Mouse (Mus musculus) lung, postnatal 0 days (tissue): ENCODE measurements at regions not wholly inside any gene's neighbourhood (a gene's known extent, or its start where the extent isn't known, plus 50 kb on each side); places are given as distances from the start of the nearest gene placed in this dataset.
"Not testable (repeated sequence)": the region's sequence is repeated elsewhere in the genome, so short reads cannot be mapped to it uniquely, and the experiment has no call there.

ENCODE experiments used
- ATAC-seq: fragments of 200-750 bp; cut with Nextera tagmentation; 2 replicates; pipeline ENCODE4 v1.8.0; 2017; ENCODE audit warnings: moderate library complexity
- DNase-seq: peaks from one replicate; pipeline ENCODE4 v3.0.0-alpha.2; 2016; ENCODE audit warnings: low spot score
- H3K27ac ChIP-seq: fragments of 300-500 bp; sonication (generic); 2 replicates; pipeline ENCODE4 v1.5.1; 2014; ENCODE audit warnings: antibody characterized with exemption, mild to moderate bottlenecking, low read length, mixed read lengths
- H3K27me3 ChIP-seq: fragments of 300-500 bp; sonication (generic); replicated peaks from 2 replicates; pipeline ENCODE4 v1.6.1; 2014; ENCODE audit warnings: low read length, mixed read lengths; ENCODE audit not compliant: insufficient read depth
- H3K36me3 ChIP-seq: fragments of 300-500 bp; sonication (generic); 2 replicates; pipeline ENCODE4 v1.6.1; 2014; ENCODE audit warnings: low read length, mixed read lengths; ENCODE audit not compliant: insufficient read depth
- H3K4me1 ChIP-seq: fragments of 300-500 bp; sonication (generic); 2 replicates; pipeline ENCODE4 v1.6.1; 2014; ENCODE audit warnings: antibody characterized with exemption, low read depth, low read length, mixed read lengths; ENCODE audit not compliant: insufficient read depth
- H3K4me2 ChIP-seq: fragments of 300-500 bp; sonication (generic); replicated peaks from 2 replicates; pipeline ENCODE4 v1.6.1; 2014; ENCODE audit warnings: low read depth, mild to moderate bottlenecking, low read length, moderate library complexity, mixed read lengths
- H3K4me3 ChIP-seq: fragments of 300-500 bp; sonication (generic); 2 replicates; pipeline ENCODE4 v1.5.1; 2014; ENCODE audit warnings: low read depth, low read length
- H3K9ac ChIP-seq: fragments of 300-500 bp; sonication (generic); replicated peaks from 2 replicates; pipeline ENCODE4 v1.6.1; 2014; ENCODE audit warnings: low read depth, mild to moderate bottlenecking
- H3K9me3 ChIP-seq: fragments of 300-500 bp; sonication (generic); 2 replicates; pipeline ENCODE4 v1.6.1; 2016; ENCODE audit warnings: low read length, mixed read lengths
- CTCF ChIP-seq: IDR thresholded peaks from 2 replicates; pipeline ENCODE4 v1.5.1; 2016; ENCODE audit warnings: antibody characterized with exemption, mild to moderate bottlenecking
- EP300 ChIP-seq: IDR thresholded peaks from 2 replicates; pipeline ENCODE4 v1.6.1; 2016; ENCODE audit warnings: antibody characterized with exemption, mild to moderate bottlenecking, control low read depth
- WGBS: fragments of 180-500 bp; shearing (Covaris S2); extraction: QIAGEN DNeasy Blood & Tissue Kit; methylation state at CpG from one replicate; pipeline ENCODE4 v1.1.7; 2014; 5-methylcytosine and 5-hydroxymethylcytosine counted together

DNA sequence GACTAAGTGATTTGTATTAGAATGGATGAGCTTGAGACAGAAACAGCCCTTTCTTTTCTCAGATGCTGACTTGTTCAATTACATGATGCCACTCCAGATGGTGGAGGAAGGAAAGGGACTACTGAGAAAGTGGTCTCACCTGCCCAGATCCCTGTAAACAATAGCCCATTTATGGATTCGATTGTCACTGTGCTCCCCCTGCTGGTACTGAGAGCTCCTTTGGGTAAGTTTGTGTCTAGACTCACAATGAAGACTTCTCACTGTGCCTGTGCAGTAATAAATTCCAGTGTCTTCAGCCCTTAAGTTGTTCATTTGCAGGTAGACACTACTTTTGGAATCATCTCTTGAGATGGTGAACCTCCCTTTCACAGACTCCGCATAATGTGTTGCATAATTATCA is 847.7 kb downstream of the Adam6a start:
- H3K27ac ChIP-seq = no peak overlapping the region
- no peak overlapping the region for H3K9ac ChIP-seq
- H3K4me2 ChIP-seq = no peak overlapping the region
- no peaks in the 10 kb centered on the region for H3K36me3 ChIP-seq
- H3K9me3 ChIP-seq = no peaks in the 10 kb centered on the region
- DNase-seq = no peak
- H3K4me3 ChIP-seq = no peak overlapping the region
- no peak for TF ChIP-seq CTCF
- TF ChIP-seq EP300 = no peak
- no peak for ATAC-seq
- WGBS = 72% methylated on average over 2 of the region's 2 CpGs
- no peaks in the 10 kb centered on the region for H3K27me3 ChIP-seq
- H3K4me1 ChIP-seq = no peaks in the 10 kb centered on the region

DNA sequence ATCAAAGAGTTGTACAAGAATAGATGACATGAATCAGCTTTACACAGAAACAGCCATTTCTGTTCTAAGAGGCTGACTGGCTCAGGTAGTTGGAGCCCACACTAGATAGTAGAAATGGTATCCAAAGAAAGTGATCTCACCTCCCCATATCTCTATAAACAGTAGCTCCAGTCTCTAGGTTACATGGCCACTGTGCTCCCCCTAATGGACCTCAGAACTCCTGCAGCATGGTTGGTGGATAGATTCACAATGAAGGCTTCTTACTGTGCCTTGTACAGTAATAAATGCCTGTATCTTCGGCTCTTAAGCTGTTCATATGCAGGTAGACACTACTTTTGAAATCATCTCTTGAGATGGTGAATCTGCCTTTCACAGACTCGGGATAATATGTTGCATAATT is 862.5 kb downstream of the Adam6a start:
- Histone ChIP-seq H3K4me3 (no peak overlapping the region), H3K4me2 (no peak overlapping the region), H3K9me3 (no peaks in the 10 kb centered on the region; the same call in 1 of the 2 replicates), H3K4me1 (no peaks in the 10 kb centered on the region), H3K36me3 (no peaks in the 10 kb centered on the region), H3K27ac (no peak overlapping the region), H3K27me3 (no peaks in the 10 kb centered on the region), H3K9ac (no peak overlapping the region)
- DNase-seq = no peak
- no peak for ATAC-seq
- TF ChIP-seq EP300 (no peak), CTCF (no peak)
- 41% methylated on average over 2 of the region's 2 CpGs for WGBS

DNA sequence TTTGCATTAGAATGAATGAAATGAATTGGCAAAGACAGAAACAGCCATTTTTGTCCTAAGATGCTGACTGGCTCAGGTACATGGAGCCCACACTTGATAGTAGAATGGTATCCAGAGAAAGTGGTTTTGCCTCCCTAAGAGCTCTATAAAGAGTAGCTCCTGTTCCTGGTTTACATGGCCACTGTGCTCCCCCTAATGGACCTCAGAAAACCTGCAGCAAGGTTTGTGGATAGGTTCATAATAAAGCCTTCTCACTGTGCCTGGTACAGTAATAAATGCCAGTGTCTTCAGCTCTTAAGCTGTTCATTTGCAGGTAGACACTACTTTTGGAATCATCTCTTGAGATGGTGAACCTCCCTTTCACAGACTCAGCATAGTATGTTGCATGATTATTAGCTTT is 890.8 kb downstream of the Adam6a start:
- no peak overlapping the region for H3K27ac ChIP-seq
- DNase-seq = no peak

DNA sequence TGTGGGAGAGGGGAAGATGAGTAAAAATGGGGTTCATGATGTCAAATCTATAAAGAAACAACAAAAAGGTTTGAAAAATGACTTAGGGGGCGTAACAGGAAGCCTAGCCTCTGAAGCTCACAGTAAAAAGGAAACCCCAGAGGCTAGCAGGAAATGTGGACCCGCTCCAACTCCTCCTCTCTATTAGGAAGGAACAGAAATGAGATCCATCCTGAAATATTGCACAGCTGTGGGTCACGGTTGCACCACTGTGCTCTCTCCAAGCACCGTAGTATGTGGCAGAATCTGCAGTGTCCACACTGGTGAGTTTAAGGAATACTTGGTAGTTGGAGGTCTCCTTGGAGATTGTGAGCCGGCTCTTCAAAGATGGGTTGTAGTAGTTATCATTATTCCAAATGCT is 918.3 kb downstream of the Adam6a start:
- no peak for ATAC-seq
- no peak for TF ChIP-seq EP300
- TF ChIP-seq CTCF = no peak
- H3K27me3 ChIP-seq = no peaks in the 10 kb centered on the region
- no peak overlapping the region for H3K27ac ChIP-seq
- H3K4me2 ChIP-seq = no peak overlapping the region
- no peak overlapping the region for H3K9ac ChIP-seq
- H3K4me1 ChIP-seq = no peaks in the 10 kb centered on the region
- H3K36me3 ChIP-seq = no peaks in the 10 kb centered on the region
- 64% methylated on average over 5 of the region's 5 CpGs for WGBS
- 0 out of 2 replicates have a peak, but pooled peaks cover 3% of the 10 kb centered on the region for H3K9me3 ChIP-seq
- no peak overlapping the region for H3K4me3 ChIP-seq
- DNase-seq = no peak

More for the DNA sequence above, 890.8 kb downstream of the Adam6a start:
- H3K4me3 ChIP-seq = no peak overlapping the region
- H3K36me3 ChIP-seq = no peaks in the 10 kb centered on the region
- no peak overlapping the region for H3K9ac ChIP-seq
- H3K4me1 ChIP-seq = no peaks in the 10 kb centered on the region
- no peak for ATAC-seq
- H3K9me3 ChIP-seq = no peaks in the 10 kb centered on the region
- TF ChIP-seq CTCF (no peak), EP300 (no peak)
- no peak overlapping the region for H3K4me2 ChIP-seq
- H3K27me3 ChIP-seq = no peaks in the 10 kb centered on the region

DNA sequence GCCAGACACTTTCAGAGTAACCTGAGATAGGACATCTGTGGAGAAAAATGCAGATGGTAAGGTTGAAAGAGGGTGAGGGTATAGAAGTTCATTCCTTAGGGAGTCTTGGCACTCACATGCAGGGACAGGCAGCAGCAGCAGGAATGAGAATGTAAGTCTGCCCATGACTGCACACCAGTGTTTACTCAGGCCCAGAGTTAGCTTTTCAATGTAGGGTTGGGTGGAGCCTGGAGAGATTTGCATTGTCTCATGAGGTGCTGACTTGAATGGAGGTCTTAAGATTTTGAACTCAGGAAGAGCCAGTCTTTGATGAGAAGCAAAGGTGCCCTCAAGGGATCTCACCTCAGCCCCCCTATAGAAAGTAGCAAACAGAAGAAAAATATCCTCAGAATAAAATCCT is 918.9 kb downstream of the Adam6a start:
- Histone ChIP-seq H3K4me3 (no peak overlapping the region), H3K4me1 (no peaks in the 10 kb centered on the region)

DNA sequence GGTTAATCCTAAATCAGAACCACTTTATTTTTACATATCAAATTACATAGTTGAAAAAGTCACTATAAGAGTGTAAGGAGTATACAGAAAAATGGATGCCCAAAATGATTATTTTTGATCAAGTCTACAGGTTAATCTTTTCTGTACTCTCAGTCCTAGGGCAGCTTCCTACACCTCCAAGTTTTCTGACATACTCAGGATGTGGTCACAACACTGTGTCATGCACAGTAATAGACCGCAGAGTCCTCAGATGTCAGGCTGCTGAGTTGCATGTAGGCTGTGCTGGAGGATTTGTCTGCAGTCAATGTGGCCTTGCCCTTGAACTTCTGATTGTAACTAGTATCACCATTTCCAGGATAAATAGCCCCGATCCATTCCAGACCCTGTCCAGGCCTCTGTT is 925.1 kb downstream of the Adam6a start:
- Histone ChIP-seq H3K27ac (no peak overlapping the region), H3K4me2 (no peak overlapping the region), H3K9ac (no peak overlapping the region), H3K4me3 (no peak overlapping the region), H3K9me3 (no peaks in the 10 kb centered on the region), H3K27me3 (no peaks in the 10 kb centered on the region), H3K4me1 (no peaks in the 10 kb centered on the region), H3K36me3 (no peaks in the 10 kb centered on the region)
- ATAC-seq = no peak
- TF ChIP-seq EP300 (no peak), CTCF (no peak)
- DNase-seq = no peak
- WGBS = 85% methylated on average over 2 of the region's 2 CpGs

More for the DNA sequence above, 918.9 kb downstream of the Adam6a start:
- no peaks in the 10 kb centered on the region for H3K27me3 ChIP-seq
- H3K27ac ChIP-seq = no peak overlapping the region
- DNase-seq (no peak), ATAC-seq (no peak)
- TF ChIP-seq CTCF (no peak), EP300 (no peak)
- H3K9ac ChIP-seq = no peak overlapping the region
- 0 out of 2 replicates have a peak, but pooled peaks cover 3% of the 10 kb centered on the region for H3K9me3 ChIP-seq
- no peak overlapping the region for H3K4me2 ChIP-seq
- H3K36me3 ChIP-seq = no peaks in the 10 kb centered on the region

DNA sequence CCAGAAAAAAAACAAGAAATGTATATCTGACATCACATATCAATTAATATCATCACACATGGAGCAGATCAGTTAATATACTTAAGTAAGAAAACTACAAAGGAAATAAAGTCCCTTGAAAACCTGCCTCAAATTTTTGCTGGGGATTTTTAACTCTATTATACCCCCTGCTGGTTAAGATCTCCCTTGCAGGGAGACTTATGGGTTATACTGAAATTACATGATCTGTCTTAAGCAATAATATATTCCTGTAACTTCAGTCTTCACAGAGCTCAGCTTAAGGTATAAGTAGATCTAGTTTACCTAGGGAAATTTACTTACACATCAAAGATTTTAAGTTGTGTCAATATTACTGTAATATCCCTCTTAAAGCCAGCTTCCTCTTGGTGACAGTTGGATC is 929.0 kb downstream of the Adam6a start:
- not testable (repeated sequence) for ATAC-seq, DNase-seq

More for the DNA sequence above, 929.0 kb downstream of the Adam6a start:
- not testable (repeated sequence) for H3K4me1 ChIP-seq, H3K27ac ChIP-seq, H3K4me2 ChIP-seq, H3K36me3 ChIP-seq, H3K27me3 ChIP-seq, H3K4me3 ChIP-seq, H3K9ac ChIP-seq, H3K9me3 ChIP-seq
